Mouse (Mus musculus) forebrain, embryonic 11.5 days (tissue): ENCODE data around the gene Fam213b. TPM values are rescaled to one million over a fixed set of nuclear protein-coding genes. Genes with fewer than 3 reads are reported as not detected.

ENCODE experiments used
- ATAC-seq: fragments of 200-750 bp; cut with Nextera tagmentation; replicated peaks from 2 replicates; pipeline ENCODE4 v1.8.0; 2017; ENCODE audit warnings: moderate TSS enrichment; ENCODE audit not compliant: low FRiP score
- DNase-seq: peaks from one replicate; pipeline ENCODE4 v3.0.0-alpha.2; 2017; ENCODE audit warnings: low spot score
- H3K27ac ChIP-seq: fragments of 300-500 bp; sonication (generic); 2 replicates; pipeline ENCODE4 v1.5.1; 2014; ENCODE audit warnings: low read depth, low read length
- H3K27me3 ChIP-seq: fragments of 300-500 bp; sonication (generic); 2 replicates; pipeline ENCODE4 v1.6.1; 2014; ENCODE audit warnings: mild to moderate bottlenecking, low read length, mixed read lengths; ENCODE audit not compliant: control insufficient read depth, insufficient read depth
- H3K36me3 ChIP-seq: fragments of 300-500 bp; sonication (generic); 2 replicates; pipeline ENCODE4 v1.6.1; 2014; ENCODE audit warnings: mild to moderate bottlenecking, low read length, moderate library complexity, mixed read lengths; ENCODE audit not compliant: control insufficient read depth, insufficient read depth
- H3K4me1 ChIP-seq: fragments of 300-500 bp; sonication (generic); replicated peaks from 2 replicates; pipeline ENCODE4 v1.6.1; 2014; ENCODE audit warnings: low read length, mixed read lengths; ENCODE audit not compliant: control insufficient read depth, insufficient read depth
- H3K4me2 ChIP-seq: fragments of 300-500 bp; sonication (generic); 2 replicates; pipeline ENCODE4 v1.6.1; 2014; ENCODE audit warnings: low read depth, mild to moderate bottlenecking, low read length, moderate library complexity, mixed read lengths; ENCODE audit not compliant: severe bottlenecking
- H3K4me3 ChIP-seq: fragments of 300-500 bp; sonication (generic); 2 replicates; pipeline ENCODE4 v1.5.1; 2014; ENCODE audit warnings: low read depth, low read length
- H3K9ac ChIP-seq: fragments of 300-500 bp; sonication (generic); 2 replicates; pipeline ENCODE4 v1.6.1; 2014; ENCODE audit warnings: low read length
- H3K9me3 ChIP-seq: fragments of 300-500 bp; sonication (generic); 2 replicates; pipeline ENCODE4 v1.6.1; 2016; ENCODE audit warnings: low read length, mixed read lengths; ENCODE audit not compliant: control insufficient read depth
- WGBS: fragments of 180-500 bp; shearing (Covaris S2); extraction: QIAGEN DNeasy Blood & Tissue Kit; methylation state at CpG from one replicate; pipeline ENCODE4 v1.1.7; 2014; 5-methylcytosine and 5-hydroxymethylcytosine counted together
- polyA plus RNA-seq: library from polyadenylated mRNA; unstranded; fragments of >200 nt; fragmentation: Nextera tagmentation; extraction: Ambion mirVana; gene quantifications from 2 replicates; pipeline ENCODE4 v1.2.1, GENCODE M21; 2014

Fam213b gene
- polyA plus RNA-seq, 1 experiment from 2014 or later: 32.0 TPM

DNA sequence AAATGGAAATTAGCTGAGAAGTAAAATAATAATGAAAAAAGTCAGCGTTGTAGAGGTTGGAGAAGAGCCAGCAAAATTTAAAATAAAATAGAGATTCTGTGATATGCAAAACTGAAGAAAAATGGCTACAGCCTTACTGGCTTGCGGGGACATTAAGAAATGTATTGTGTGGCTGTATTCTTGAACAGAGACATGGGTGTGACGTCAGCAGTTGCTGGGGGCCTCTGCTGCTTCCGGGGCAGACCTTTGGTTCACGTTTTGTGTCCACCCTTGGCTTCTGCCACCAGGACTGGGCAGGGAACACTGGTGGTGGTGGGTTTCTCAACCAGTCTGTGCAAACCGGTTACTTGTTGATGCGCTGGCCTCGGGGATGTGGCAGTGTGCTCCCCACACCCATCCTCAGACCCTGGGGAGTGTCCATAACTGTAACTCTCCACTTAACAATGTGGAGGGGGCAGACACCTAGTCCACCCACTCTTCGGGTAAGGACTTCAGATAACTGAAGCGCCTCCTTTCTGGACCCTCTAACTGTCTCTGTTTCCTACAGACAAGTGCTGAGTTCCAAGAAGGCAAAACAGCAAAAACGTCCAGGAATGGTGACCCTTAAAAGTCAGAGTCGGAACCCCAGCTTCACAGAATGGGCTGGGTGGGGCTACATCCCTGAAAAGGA, 44.1 kb downstream of the Fam213b start:
- no peak overlapping the region for H3K9ac ChIP-seq
- no peaks in the 10 kb centered on the region for H3K36me3 ChIP-seq
- H3K4me1 ChIP-seq: peaks cover 7% of the 10 kb centered on the region
- H3K4me3 ChIP-seq: no peak overlapping the region
- WGBS: 63% methylated on average over 12 of the region's 12 CpGs
- no peaks in the 10 kb centered on the region for H3K9me3 ChIP-seq
- no peak overlapping the region for H3K27ac ChIP-seq
- DNase-seq (no peak), ATAC-seq (no peak)
- peaks cover 25% of the 10 kb centered on the region for H3K27me3 ChIP-seq
- H3K4me2 ChIP-seq: no peak overlapping the region

GRCm38 (mm10) chr4:154853881-154854280, 45.1 kb downstream of the Fam213b start:
- 81% methylated on average over 4 of the region's 4 CpGs for WGBS
- Histone ChIP-seq H3K4me2 (no peak overlapping the region), H3K9ac (no peak overlapping the region), H3K4me1 (peaks cover 7% of the 10 kb centered on the region), H3K9me3 (no peaks in the 10 kb centered on the region), H3K36me3 (no peaks in the 10 kb centered on the region), H3K27me3 (peaks cover 23% of the 10 kb centered on the region), H3K27ac (no peak overlapping the region), H3K4me3 (no peak overlapping the region)
- no peak for DNase-seq
- no peak for ATAC-seq

DNA sequence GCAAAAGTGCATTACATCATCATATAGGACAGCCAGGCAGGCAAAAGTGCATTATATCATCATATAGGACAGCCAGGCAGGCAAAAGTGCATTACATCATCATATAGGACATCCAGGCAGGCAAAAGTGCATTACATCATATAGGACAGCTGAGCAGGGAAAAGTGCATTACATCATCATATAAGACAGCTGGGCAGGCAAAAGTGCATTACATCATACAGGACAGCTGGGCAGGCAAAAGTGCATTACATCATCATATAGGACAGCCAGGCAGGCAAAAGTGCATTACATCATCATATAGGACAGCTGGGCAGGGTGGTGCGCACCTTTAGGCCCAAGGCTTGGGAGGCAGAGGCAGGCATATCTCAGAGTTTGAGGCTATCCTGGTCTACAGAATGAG, 46.2 kb downstream of the Fam213b start:
- Histone ChIP-seq H3K9ac (no peak overlapping the region), H3K36me3 (no peaks in the 10 kb centered on the region), H3K9me3 (no peaks in the 10 kb centered on the region), H3K4me1 (peaks cover 7% of the 10 kb centered on the region), H3K4me2 (no peak overlapping the region), H3K27me3 (peaks cover 23% of the 10 kb centered on the region), H3K27ac (no peak overlapping the region), H3K4me3 (no peak overlapping the region)
- DNase-seq: no peak
- WGBS: 93% methylated on average over 1 of the region's 1 CpGs
- ATAC-seq: no peak

Other genes starting within 250 kb of the Fam213b start
- not detected in 2 replicates for gene Actrt2, start 231.3 kb downstream of the Fam213b start, polyA plus RNA-seq
- 0.11 and 0.20 TPM in 2 replicates for gene Ttc34, start 61.7 kb downstream of the Fam213b start, polyA plus RNA-seq
- gene Mmel1, start 29.6 kb downstream of the Fam213b start, polyA plus RNA-seq: 0.21 TPM in 1 of 2 replicates, not detected in the other
- gene Tnfrsf14, start 29.4 kb upstream of the Fam213b start, polyA plus RNA-seq: 0.61 and 1.4 TPM in 2 replicates
- gene Hes5, start 61.8 kb upstream of the Fam213b start, polyA plus RNA-seq: 313 and 318 TPM in 2 replicates
- 43.1 and 49.1 TPM in 2 replicates for gene Pank4, start 65.0 kb upstream of the Fam213b start, polyA plus RNA-seq
- 2.4 and 3.1 TPM in 2 replicates for gene Plch2, start 157.6 kb upstream of the Fam213b start, polyA plus RNA-seq
- 7.2 and 9.7 TPM in 2 replicates for gene Pex10, start 167.9 kb upstream of the Fam213b start, polyA plus RNA-seq
- gene Rer1, start 187.2 kb upstream of the Fam213b start, polyA plus RNA-seq: 130 and 137 TPM in 2 replicates
- gene Morn1, start 187.4 kb upstream of the Fam213b start, polyA plus RNA-seq: 4.8 TPM in 2 replicates